Mouse (Mus musculus): Measurements from ENCODE around the gene Rhpn2.
A peak's percentile ranks its signal among the peaks of the same experiment; 100 is the strongest.
"Not testable (repeated sequence)": the region's sequence is repeated elsewhere in the genome, so short reads cannot be mapped to it uniquely, and the experiment has no call there.

Gene Rhpn2

DNA sequence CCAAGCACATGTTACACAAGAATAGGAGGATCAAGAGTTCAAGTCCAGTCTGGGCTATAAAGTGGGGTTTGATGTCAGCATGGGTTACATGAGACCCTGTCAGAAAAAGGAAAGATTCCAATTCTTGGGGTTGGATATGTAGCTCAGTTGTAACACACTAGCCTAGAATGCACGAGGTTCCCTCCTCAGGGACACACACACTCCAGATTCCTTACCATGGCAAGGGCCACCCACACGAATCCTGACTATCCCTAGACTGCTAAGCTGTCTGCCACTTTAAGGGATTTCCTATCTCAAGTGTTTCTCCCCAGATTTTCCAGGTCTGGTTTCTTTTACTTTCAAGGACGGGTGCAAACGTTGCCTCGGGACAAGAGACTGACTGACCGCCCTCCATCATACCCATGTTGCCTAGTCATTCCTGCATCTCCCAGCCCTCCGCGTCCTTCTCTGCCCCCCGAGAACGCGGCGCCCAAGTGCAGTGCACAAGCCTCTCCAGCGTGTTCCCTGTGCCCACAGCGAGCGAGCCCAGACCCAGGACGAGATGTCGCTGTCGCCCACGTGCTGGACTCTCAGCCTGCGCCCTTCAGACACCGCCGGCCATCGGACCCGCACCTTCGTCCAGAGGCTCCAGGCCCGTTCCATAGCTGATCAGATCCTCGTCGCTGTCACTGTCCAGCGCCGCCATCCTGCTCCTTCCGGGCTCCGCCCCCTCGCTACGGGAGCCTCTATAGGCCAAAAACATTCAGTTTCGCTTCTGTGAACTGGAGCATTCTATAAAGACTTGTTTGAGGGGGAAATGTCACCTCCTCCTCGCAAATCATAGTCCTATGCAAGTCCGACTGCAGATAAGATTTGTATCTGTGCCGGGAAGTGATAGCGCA lies 16.0 kb upstream of the Rhpn2 start, which contains the start of gene Gpatch1:
TSS of gene Gpatch1 (minus strand) at position 712 of the 881 bp plus-strand sequence.
- Histone ChIP-seq H3K4me1 (replicated peaks; ENCODE audit: low read depth, low read length) (peaks cover 59% of the 10 kb centered on the region), H3K4me3 (replicated peaks; ENCODE audit: low read length) (peak within 1 kb of the TSS; percentile 97), H3K9me3 (ENCODE audit: low read length) (no peaks in the 10 kb centered on the region), H3K27me3 (ENCODE audit: insufficient read depth, low read length) (no peaks in the 10 kb centered on the region), H3K36me3 (ENCODE audit: insufficient read depth, low read length) (0 out of 2 replicates have a peak, but pooled peaks cover 3% of the 10 kb centered on the region)
- TF ChIP-seq CTCF (conservative IDR thresholded peaks at IDR 0.05; ENCODE audit: low read length) (no peak), POU5F1 (IDR thresholded peaks at IDR 0.05; ENCODE audit: borderline replicate concordance, low read length) (no peak), NANOG (IDR thresholded peaks at IDR 0.05; ENCODE audit: borderline replicate concordance, low read length) (no peak)

DNA sequence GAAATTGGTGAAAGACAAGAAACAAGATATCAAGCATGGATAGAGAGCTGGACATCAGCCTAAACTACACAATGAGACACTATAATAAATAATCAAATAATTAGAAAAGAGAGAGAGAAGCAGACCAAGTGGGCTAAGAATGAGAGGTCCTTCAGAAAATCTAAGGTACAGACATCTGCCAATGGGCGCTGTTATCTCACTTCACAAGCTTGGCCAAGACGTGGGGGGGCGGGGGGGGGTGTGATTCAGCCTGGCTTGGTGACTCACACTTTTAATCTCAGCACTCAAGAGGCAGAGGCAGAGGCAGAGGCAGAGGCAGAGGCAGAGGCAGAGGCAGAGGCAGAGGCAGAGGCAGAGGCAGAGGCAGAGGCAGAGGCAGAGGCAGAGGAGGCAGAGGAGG lies 14.7 kb upstream of the Rhpn2 start:
- not testable (repeated sequence) for H3K9me3 ChIP-seq (ENCODE audit: low read length); H3K27me3 ChIP-seq (ENCODE audit: insufficient read depth, low read length); H3K4me3 ChIP-seq (replicated peaks; ENCODE audit: low read length); H3K36me3 ChIP-seq (ENCODE audit: insufficient read depth, low read length)
- peaks cover 67% of the 10 kb centered on the region for H3K4me1 ChIP-seq (replicated peaks; ENCODE audit: low read depth, low read length)

DNA sequence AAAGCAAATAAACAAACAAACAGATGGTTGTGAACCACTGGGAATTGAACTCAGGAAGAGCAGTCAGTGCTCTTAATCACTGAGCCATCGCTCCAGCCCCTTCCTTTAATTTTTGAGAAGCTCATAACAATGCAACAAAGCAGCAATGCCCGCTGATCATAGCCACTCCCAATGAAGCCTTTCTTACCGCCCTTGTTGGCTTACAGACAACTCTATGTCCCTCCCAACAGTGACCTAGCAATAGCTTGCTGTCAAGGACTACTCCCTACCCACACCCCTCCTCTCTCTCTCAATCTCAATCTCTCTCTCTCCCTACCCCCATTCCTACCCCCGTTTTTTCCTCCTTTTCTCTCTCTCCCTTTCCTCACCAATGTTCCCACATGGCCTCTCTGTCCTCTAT lies 14.2 kb upstream of the Rhpn2 start:
- Histone ChIP-seq H3K4me1 (replicated peaks; ENCODE audit: low read depth, low read length) (peaks cover 64% of the 10 kb centered on the region), H3K4me3 (replicated peaks; ENCODE audit: low read length) (no peak overlapping the region), H3K27me3 (ENCODE audit: insufficient read depth, low read length) (no peaks in the 10 kb centered on the region), H3K36me3 (ENCODE audit: insufficient read depth, low read length) (no peaks in the 10 kb centered on the region), H3K9me3 (ENCODE audit: low read length) (no peaks in the 10 kb centered on the region)
- TF ChIP-seq POU5F1 (IDR thresholded peaks at IDR 0.05; ENCODE audit: borderline replicate concordance, low read length) (no peak), NANOG (IDR thresholded peaks at IDR 0.05; ENCODE audit: borderline replicate concordance, low read length) (no peak), CTCF (conservative IDR thresholded peaks at IDR 0.05; ENCODE audit: low read length) (no peak)

DNA sequence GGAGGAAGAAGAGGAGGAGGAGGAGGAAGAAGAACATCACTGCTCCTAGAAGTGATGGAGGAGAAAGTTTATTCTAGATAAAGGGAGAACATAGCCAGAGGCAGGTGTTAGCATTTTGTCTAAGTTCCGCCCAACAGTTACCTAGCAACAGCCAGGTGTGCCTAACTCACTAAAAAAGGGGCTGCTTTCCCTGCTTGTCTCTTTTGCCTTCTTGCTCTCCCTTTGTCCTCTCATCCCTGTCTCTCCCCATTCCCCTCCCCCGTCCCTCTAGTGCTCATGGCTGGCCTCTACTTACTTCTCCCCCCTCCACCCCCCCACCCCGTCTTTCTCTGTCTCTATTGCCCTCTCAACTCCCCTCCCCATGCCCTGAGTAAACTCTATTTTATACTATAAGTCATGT lies 11.8 kb upstream of the Rhpn2 start:
- Histone ChIP-seq H3K4me3 (replicated peaks; ENCODE audit: low read length) (peak overlapping the region; percentile 72), H3K4me1 (replicated peaks; ENCODE audit: low read depth, low read length) (peaks cover 60% of the 10 kb centered on the region), H3K36me3 (ENCODE audit: insufficient read depth, low read length) (no peaks in the 10 kb centered on the region), H3K9me3 (ENCODE audit: low read length) (no peaks in the 10 kb centered on the region), H3K27me3 (ENCODE audit: insufficient read depth, low read length) (no peaks in the 10 kb centered on the region)
- TF ChIP-seq POU5F1 (IDR thresholded peaks at IDR 0.05; ENCODE audit: borderline replicate concordance, low read length) (no peak), NANOG (IDR thresholded peaks at IDR 0.05; ENCODE audit: borderline replicate concordance, low read length) (no peak), CTCF (conservative IDR thresholded peaks at IDR 0.05; ENCODE audit: low read length) (no peak)

- TF ChIP-seq NANOG (IDR thresholded peaks at IDR 0.05; ENCODE audit: borderline replicate concordance, low read length) (no peak), CTCF (conservative IDR thresholded peaks at IDR 0.05; ENCODE audit: low read length) (no peak), POU5F1 (IDR thresholded peaks at IDR 0.05; ENCODE audit: borderline replicate concordance, low read length) (no peak)
Measured at GRCm38 (mm10) chr7:35322732-35323420, 11.1 kb upstream of the Rhpn2 start.

GRCm38 (mm10) chr7:35331590-35331989 lies 2.4 kb upstream of the Rhpn2 start:
- H3K4me3 ChIP-seq (replicated peaks; ENCODE audit: low read length) = no peak overlapping the region; the same call in 1 of the 2 replicates
- H3K9me3 ChIP-seq (ENCODE audit: low read length) = no peaks in the 10 kb centered on the region
- no peaks in the 10 kb centered on the region for H3K36me3 ChIP-seq (ENCODE audit: insufficient read depth, low read length)
- no peak for TF ChIP-seq POU5F1 (IDR thresholded peaks at IDR 0.05; ENCODE audit: borderline replicate concordance, low read length)
- H3K4me1 ChIP-seq (replicated peaks; ENCODE audit: low read depth, low read length) = peaks cover 47% of the 10 kb centered on the region
- peaks cover 30% of the 10 kb centered on the region for H3K27me3 ChIP-seq (ENCODE audit: insufficient read depth, low read length)

More at GRCm38 (mm10) chr7:35322732-35323420, 11.1 kb upstream of the Rhpn2 start:
- Histone ChIP-seq H3K36me3 (ENCODE audit: insufficient read depth, low read length) (no peaks in the 10 kb centered on the region), H3K9me3 (ENCODE audit: low read length) (no peaks in the 10 kb centered on the region), H3K27me3 (ENCODE audit: insufficient read depth, low read length) (no peaks in the 10 kb centered on the region), H3K4me1 (replicated peaks; ENCODE audit: low read depth, low read length) (peaks cover 53% of the 10 kb centered on the region), H3K4me3 (replicated peaks; ENCODE audit: low read length) (peak overlapping the region; percentile 72)

GRCm38 (mm10) chr7:35333231-35333651 lies 729 bp upstream of the Rhpn2 start:
- Histone ChIP-seq H3K4me1 (replicated peaks; ENCODE audit: low read depth, low read length) (peaks cover 51% of the 10 kb centered on the region), H3K27me3 (ENCODE audit: insufficient read depth, low read length) (peaks cover 44% of the 10 kb centered on the region), H3K36me3 (ENCODE audit: insufficient read depth, low read length) (no peaks in the 10 kb centered on the region), H3K4me3 (replicated peaks; ENCODE audit: low read length) (peak overlapping the region; percentile 78), H3K9me3 (ENCODE audit: low read length) (no peaks in the 10 kb centered on the region)
- no peak for TF ChIP-seq POU5F1 (IDR thresholded peaks at IDR 0.05; ENCODE audit: borderline replicate concordance, low read length)
- no peak for TF ChIP-seq CTCF (conservative IDR thresholded peaks at IDR 0.05; ENCODE audit: low read length)
- no peak for TF ChIP-seq NANOG (IDR thresholded peaks at IDR 0.05; ENCODE audit: borderline replicate concordance, low read length)

DNA sequence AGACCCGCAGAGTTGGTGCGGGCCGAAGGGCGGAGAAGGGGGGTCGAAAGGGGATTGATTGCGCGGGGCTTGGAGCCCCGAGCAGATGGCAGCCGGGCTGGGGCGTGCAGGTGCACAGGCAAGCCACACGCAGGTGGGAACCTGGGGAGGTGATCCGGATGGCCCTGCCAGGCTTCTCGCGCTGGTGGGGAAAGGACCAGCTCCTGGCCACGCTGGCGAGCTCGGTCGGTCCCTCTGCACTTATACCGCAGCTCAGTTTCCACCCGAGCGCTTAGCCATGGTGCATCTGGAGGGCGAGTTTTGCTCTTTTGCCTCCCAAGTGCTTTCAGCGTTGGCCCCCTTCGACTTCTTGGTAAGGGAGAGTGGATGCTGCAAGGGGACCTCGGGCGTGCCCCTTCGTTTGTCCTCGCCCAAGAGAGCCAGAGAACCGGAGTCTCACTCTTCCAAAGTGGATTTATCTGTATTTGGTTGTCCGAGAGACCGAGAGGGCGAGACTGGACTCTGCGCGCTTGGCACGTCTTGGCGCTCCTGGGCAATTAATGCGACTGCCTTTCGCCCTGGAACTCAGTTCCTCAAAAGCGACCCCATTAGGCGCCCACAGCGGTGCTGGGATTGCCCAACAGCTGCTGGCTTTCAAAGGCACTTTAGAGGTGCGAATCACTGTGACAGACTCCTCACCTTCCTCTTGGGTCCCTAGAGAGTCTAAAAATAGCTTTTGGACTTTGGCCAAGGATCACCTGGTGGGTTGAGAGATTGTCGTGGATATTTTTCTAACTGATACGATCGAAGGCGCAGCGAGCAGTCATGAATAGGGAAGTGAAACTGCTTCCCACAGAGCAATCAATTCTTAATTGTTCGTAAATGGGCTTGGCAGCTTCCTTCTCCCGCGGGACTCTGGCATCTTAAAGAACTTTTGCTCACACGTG lies 820 bp downstream of the Rhpn2 start:
- Histone ChIP-seq H3K9me3 (ENCODE audit: low read length) (no peaks in the 10 kb centered on the region), H3K4me3 (replicated peaks; ENCODE audit: low read length) (peak overlapping the region; percentile 89), H3K36me3 (ENCODE audit: insufficient read depth, low read length) (no peaks in the 10 kb centered on the region), H3K27me3 (ENCODE audit: insufficient read depth, low read length) (peaks cover 52% of the 10 kb centered on the region), H3K4me1 (replicated peaks; ENCODE audit: low read depth, low read length) (peaks cover 62% of the 10 kb centered on the region)
- TF ChIP-seq NANOG (IDR thresholded peaks at IDR 0.05; ENCODE audit: borderline replicate concordance, low read length) (peak; percentile 99), CTCF (conservative IDR thresholded peaks at IDR 0.05; ENCODE audit: low read length) (no peak)

Measured in E14TG2a.4 (cell line).